Mouse (Mus musculus): ENCODE data around the gene Clasp1.

GRCm38 (mm10) chr1:118553451-118553850 lies 164.6 kb downstream of the Clasp1 start:
- TF ChIP-seq CTCF (conservative IDR thresholded peaks at IDR 0.05; ENCODE audit: insufficient read depth, insufficient read length, low read depth, low read length) (no peak), POLR2A (IDR thresholded peaks at IDR 0.05; ENCODE audit: low read depth, low read length) (no peak)
